Mouse (Mus musculus) stomach, postnatal 0 days (tissue): ENCODE data around the gene Paqr6.

Source experiments
- CTCF ChIP-seq: IDR thresholded peaks from 2 replicates; pipeline ENCODE4 v1.5.1; 2016; ENCODE audit warnings: antibody characterized with exemption, low read depth, mild to moderate bottlenecking, moderate library complexity
- EP300 ChIP-seq: optimal IDR thresholded peaks from 2 replicates; pipeline ENCODE3; 2016; ENCODE audit warnings: antibody characterized with exemption

DNA sequence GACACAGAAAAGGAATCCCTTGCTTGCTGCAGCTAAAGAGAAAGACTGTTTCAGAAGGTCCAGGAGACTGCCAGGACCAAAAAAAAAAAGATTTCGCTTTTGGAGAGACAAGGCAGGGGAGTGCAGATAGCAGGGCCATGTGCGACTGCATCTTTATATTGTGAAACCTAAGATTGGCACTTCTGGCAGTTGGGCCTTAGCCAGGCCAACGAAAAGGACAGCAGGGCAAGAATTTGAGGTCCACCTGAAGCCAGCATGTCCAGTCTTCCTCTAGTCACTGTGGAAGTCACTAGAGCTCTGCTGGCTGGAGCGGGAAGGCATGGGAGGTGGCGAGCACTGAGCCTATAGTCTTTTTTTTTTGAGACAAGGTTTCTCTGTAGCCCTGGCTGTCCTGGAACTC lies 44.6 kb downstream of the Paqr6 start:
- TF ChIP-seq CTCF, result no peak
- TF ChIP-seq EP300, result no peak
